Mouse (Mus musculus) kidney, adult 8-10 months (tissue): Measurements from ENCODE around the gene Srebf2.

ENCODE experiments used
- DNase-seq, 2 experiments: peaks; one replicate each; pipeline ENCODE4 v3.0.0; 2022

The Srebf2 gene

DNA sequence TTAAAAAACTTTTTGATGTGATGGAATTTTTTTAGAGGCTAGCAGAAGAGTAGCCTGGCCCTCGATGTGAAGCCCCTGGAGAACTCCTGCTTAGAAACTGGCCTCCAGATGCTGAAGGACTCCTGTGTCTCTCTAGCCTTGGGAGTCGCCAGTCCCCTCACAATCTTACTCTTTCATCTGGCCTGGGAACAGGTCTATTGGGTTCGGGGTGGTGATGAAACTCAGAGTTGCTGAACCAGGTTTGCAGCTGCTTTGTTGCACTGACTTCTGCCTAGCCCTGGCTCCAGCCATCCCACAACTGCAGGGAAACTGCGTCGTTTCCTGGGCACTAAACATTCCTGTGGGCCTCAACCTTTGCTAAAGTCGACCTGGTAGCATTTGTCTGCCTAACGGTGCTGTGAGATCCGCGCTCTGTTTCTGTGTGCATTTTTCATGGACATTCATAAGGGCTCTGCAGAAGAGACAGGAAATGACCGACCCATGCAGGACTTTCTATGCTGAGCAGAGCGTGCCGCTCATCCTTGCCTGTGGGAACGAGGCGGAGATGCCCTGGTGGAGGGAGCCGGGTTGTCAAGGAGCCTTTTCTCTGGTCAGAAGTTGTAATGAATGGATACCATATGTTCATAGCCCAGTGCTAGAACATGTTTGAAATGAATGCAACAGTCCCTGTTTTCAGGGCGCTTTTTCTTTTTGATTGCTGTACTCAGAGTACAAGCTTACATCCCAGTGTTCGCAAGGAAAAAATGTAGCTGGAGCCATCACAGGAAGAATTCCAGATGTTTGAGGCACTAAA, 11.5 kb downstream of the Srebf2 start:
- no peak for DNase-seq

DNA sequence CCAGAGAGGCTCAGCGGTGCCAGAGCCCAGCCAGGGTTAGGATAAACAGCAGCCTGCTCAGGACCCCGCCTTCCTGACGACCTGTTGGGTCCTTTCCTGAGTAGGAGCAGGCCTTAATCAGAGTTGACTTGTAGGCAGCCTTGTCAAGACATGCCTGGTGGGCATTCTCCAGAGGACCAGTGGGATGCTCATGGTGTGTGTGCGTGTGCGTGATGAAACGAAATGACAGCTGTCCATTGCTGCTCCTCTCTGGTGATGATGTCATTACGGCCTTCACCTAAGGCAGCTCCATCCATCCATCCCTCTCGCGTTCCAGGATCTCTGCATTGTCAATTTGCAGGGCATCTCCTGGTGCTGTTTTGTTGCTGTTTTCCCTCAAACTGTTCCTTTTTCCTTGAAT, 12.5 kb downstream of the Srebf2 start:
- DNase-seq = no peak

DNA sequence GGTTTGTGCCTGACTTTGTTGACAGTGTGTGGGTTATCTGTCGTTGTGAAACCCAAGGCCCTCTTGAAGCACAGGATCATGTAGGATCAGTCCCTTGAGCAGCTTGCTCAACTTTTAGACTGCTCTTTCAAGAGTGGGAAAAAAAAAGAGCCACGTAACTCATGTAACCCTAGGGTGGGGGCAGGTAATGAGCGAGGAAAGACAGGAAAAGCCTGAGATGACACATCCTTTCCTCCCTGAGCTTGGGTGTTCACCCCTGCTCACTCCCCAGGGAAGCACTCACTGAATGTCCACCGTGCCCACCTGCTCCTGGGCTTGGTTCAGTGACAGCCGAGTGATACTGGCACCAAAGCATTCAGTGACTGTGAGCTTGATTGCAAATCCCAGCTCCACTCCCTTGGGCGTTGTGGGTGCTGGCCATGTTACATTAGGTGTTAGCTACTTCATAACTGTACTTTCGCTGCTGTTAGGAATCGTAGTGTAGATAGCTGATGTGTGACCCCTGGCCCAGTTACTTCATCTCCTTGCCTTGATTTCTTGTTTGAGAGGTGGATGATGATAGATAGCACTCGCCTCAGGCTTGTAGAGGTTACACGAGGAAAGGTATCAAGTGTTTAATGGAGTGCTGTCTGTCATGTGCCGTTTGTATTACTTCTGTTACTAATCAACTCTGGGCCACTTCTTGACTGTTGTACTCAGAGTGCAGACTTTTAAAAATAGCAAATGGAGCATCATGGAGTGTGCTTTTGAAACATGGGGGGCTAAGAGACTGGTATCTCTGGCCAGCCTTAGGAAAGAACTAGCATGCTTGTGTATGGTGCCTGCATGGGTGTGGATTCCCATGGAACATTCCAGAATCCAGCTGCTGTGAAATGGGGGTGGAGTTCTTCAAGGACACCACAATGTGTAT, 14.0 kb downstream of the Srebf2 start:
- no peak for DNase-seq

DNA sequence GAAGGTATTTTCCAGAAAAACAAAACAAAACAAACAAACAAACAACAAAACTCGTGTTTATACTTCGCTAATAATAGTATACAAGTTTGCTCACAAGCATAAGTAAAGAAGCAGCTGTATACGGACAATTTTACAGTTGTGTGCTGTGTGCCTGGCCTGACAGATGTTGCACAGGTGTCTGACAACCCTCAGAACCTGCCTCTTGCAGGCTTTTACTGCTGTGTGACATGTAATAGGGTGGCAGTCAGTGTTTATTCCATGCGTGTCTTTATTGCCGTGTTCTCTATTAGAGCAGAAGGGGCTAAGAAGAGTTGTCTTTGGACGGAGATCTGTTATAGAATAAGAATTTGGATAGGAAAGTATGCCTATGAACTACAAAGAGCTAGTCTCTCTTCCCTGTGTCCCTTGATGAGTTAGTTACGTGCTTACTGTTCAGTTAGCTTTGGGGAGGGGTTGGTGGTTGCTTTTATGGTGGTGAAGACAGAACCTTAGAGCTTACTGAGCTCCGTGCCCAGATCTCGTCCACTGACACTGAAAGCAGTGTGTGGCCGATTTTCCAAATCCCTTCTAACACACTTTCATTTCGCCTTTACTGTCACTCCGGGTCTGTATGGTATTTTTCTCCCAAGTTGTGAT, 15.1 kb downstream of the Srebf2 start:
- DNase-seq = no peak

DNA sequence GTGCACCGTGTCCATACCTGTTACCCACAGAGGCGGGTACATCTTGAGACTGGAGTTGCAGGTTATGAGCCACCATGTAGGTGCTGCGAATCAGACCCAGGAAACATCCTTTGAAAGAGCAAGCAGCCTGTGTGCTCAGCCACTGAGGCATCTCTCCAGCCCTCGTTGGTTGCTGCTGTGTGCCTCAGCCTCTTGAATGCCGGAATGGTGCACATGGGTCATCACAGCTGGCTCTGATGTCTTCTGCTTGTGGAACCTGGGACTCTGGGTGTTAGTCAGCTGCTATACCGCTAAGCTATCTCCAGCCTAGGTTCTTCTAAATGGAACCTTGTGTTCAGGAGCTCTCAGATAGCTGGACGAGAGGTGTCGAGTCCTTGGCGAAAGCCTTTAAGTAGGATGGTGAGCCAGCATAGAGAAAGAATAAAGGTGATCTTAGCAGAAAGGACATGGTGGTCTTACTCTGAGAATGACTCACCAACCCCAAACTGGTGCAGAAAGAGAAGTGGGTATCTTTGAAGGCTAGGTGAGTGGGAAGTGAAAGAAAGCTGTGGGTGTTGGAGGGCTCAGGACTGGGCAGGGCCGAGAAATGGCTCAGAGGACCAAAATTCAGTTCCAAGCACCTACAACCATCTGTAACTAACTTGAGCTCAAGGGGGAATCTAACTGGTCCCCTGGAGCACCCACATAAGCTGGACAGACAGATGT, 16.5 kb downstream of the Srebf2 start:
- no peak for DNase-seq

DNA sequence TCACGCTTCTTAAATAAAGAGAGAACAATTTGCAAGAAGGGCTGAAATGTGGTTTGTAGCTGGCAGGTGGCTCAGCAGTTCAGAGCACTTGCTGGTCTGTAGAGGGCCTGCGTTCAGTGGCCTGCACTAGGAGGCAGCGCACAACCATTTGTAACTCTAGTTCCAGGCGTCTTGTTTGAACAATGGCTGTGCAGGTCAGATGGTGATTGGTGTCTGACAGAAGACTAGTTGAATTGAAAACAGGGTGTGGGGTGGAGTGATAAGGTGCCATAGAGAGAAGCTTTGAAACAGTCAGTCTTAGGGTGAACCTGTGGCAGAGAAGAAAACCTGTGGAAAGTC, 17.0 kb downstream of the Srebf2 start:
- no peak for DNase-seq

DNA sequence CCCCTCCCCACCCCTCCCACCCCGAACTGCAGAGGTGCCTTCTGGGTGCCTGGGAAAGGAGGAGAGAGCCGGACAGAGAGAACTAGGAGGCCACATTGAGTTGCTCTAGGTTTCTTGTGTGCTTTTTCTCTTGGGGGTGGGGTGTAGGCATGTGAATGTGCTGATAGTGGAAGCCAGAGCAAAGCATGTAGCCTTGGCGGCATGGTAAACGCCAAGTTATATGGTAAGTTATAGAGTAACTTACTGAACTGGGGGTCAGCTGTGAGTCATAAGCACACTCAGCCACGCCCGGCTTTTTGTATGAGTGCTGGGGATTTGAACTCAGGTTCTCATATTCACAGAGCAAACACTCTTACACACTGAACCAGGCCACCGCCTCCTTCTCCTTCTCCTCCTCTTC, 17.5 kb downstream of the Srebf2 start:
- DNase-seq = no peak

DNA sequence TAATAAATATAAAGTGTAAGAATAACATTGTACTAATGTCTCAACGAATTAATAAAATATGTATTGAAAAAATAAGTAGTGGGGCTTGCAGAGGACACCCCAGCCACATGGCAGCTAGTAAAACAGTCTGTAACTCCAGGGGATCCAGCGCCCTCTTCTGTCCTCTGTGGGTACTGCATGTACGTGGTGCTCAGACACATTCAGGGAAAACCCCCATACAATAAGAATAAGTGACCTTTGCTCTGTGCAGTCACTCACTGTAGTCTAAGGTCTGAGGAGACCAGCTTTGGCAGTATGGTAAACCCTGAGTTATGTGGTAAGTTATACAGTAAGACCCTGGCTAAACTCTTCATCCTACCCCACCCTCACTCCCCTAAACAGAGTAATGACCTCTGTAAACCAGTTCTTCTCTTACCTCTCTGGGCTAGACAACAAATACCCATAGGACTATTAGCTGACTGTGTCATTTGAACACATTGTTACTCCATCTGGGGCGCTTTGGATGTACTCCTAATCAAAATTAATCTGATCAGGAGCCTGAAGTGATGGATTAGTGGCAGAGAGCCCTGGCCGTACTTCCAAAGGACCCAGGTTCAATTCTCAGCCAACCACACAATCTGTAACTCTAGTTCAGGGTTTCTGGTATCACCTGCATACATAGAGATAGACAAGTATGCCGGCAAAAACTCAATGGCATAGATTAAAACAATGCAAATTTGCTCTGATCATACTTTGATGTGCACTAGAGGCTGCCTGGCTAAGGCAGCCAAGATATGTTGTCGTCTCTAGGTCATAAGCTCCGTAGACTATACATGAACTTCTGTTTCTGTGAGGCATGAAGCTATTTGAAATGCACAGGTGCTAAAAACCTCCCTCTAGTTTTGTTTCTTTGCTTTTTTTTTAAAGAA, 18.6 kb downstream of the Srebf2 start:
- peak; percentile 74 to 89 for DNase-seq

DNA sequence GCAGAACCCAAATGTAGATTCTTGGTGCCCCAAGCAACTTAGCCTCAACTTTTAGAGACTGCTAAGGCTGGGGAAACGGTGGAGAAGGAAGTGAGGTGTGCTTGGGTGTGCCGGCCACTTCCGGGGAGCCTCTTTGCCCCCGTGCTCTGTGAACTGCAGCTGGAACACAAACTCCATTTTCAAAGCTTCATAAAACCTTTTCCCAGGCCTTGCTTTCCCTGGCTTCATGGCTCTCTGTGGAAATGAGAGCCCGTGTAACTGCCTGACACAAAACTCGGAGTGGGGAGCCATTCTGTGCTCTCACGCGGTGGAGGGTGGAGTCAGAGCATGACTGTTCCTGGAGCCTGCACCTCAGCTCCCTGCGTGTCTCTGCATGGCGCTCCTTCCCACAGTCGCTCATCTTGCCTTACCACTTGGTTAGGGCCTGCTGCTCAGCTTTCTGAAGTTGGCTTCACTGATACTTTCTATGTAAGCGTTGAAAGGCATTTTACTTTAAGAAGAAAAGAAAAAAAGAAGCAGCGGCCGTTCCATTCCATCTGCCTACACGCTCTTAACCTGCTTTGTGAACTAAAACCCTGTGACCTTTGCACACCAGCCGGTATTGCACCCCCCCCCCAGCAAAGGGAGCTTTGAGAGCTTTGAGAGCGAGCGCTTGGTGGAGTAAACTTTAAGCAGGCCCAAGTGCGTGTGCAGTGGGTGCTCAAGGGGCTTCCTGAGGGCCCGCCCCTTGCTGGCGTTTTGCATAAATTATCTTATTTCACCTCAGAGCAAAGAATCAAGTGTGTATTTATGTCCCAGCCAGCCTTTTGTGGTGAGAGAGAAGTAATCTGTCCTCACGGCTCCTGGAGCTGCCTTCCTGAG, 19.5 kb downstream of the Srebf2 start:
- peak in 1 of 2 experiments; percentile 39 for DNase-seq

DNA sequence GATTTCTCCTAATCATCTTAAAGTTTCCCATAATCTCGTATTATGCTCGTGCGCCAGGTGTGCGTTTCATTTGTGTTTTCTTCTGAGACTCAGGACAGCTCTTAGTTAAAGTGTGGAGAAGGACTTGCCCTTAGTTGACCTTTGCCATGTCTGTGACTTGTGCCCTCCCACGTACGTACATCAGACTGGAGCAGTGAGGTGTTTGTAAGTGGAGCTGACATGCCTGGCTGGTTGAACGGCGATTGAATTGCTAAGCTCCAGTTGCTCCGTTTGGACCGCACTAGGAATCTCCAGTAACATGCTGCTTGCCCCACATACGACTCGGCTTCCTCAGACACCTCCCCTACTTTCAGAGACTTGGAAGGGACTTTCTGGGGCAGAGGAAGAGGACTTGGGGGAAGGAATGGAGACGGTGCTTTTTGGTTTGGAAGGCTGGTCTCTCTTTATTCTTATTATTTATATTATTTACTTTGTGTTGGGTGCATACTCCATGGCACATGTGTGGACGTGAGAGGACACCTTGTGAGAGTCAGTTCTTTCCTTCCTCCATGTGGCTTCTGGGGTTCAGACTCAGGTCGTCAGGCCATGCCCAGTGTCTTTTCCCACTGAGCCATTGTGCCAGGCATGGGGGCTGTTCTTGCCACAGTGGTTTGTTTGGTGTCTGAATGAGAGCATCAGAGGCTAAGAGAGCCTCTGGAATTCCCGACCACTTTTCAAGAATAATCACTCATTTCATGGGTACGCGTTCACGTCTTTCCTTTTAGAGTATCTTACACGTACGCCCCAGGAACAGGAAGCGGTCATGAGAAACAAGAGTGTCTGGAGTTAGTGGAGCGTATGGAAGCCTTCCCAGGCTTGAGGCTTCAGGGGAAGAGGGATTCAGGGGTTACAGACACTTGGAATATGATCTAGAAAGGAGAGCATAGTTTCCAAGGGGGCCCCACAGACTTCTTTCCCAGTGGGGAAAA, 20.5 kb downstream of the Srebf2 start:
- DNase-seq = peak; percentile 63 to 75

DNA sequence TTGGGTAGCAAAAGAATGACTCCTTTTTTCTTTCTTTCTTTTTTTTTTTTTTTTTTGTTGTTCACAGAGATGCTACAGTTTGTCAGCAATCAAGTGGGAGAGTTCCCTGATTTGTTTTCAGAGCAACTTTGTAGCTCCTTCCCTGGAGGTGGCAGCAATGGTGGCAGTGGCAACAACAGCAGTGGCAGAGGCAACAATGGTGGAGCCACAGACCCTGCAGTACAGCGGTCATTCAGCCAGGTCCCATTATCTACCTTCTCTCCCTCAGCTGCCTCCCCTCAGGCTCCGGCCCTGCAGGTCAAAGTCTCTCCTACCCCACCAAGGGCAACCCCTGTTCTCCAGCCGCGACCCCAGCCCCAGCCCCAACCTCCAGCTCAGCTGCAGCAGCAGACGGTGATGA, 22.7 kb downstream of the Srebf2 start:
- no peak for DNase-seq

DNA sequence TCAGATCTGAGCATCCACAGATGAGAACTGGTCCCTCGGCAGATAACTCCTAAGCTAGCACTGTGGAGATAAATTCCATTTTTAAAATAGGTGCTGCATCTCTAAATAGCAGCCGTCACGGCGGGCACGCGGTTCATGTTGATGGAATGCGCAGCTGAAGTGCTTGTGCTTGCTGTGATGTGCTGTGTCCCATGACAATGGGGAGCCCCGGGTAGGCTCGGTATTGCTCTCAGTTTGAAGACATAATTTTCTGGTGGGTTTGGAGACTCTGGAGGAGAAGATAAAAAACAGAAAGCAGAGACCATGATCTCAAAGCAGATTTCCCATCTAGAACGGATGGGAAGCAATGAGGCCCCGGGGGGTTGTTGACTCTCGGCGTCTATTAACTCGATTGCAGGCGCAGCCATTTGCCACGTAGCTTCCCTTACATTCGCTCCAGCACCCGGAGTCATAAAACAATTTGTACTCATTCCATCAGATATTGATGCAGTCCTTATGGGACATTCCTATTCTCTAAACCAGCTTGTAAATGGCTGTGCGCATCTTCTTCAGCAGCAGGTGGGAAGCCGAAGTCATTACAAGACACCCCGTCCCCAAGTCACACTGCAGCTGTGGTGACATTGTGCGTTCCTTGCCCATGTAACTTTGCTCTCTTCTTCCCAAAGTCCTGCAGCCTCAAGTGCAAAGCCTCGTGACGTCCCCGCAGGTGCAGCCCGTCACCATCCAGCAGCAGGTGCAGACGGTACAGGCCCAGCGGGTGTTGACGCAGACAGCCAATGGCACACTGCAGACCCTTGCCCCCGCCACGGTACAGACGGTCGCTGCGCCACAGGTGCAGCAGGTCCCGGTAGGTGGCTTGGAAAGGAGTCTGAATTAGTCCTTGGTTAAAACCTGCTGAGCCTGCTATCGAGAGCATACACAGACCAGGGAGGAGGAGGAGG, 23.7 kb downstream of the Srebf2 start:
- DNase-seq = no peak

DNA sequence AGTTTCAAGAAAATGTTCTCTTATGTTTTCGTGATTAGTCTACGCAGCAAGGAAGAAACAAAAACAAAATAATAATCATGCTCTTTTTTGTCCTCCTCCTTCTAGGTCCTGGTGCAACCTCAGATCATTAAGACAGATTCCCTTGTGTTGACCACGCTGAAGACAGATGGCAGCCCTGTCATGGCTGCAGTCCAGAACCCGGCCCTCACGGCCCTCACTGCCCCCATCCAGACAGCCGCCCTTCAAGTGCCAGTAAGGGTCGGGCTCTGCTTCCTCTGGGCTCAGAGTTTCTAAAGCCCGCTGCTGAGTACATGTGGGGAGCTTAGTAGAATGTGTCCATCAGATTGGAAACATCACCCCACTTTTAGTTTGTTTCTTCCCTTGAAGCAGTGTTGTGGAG, 25.7 kb downstream of the Srebf2 start:
- DNase-seq = no peak

DNA sequence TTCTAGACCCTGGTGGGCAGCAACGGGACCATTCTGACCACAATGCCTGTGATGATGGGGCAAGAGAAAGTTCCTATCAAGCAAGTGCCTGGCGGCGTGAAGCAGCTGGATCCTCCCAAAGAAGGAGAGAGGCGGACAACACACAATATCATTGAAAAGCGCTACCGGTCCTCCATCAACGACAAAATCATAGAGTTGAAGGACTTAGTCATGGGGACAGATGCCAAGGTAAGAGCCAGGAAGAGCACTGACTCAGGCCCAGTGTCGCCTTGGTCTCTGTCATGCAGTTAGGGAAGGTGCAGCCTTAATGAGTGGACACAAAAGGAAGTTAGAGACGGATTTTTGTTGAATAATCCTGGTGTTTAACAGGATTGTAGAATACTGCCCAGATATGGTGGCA, 28.1 kb downstream of the Srebf2 start:
- no peak for DNase-seq

DNA sequence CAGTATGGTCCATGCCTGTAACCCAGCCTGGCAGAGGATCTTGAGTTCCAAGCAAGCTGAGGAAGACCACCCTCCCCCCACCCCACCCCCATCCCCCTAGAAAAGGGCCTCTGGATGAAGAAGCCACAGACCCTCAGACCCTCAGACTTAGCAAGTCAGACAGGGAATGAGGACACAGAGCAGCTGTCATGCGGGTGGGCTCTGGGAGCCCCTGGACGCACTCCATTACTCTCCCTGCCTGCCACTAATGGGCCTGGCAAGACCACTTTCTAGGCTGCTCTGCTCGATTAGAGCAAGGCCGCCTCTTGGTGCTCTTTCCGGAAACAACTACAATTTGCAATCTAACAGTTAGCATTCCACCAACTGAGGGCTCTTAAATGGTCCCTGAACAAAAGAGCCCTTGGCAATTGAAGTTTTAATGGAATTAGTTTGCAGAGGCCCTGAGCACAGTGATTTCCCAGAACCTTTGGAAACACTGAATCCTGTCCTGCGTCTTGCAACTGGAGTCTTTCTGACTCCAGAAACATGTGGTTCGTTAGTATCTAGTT, 30.8 kb downstream of the Srebf2 start:
- DNase-seq = no peak

DNA sequence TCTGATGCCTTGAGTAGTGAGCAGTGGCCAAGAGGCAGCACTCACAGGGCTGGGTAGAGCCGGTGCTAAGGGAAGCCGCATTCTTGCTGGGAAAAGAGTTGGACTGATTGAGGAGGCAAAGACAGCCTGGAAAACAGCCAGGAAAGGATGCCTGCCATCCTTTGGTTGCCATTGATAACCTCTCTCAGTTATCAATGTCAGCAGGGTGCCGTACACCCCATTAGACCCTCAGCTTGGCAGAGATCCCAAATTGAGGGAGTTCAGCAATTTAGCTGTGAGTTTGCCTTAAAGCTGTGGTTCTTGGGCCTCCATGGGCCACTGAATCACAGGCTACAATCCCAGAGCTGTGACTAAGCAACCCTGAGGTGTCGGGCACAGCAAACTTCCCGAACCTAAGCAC, 34.1 kb downstream of the Srebf2 start:
- DNase-seq = no peak

DNA sequence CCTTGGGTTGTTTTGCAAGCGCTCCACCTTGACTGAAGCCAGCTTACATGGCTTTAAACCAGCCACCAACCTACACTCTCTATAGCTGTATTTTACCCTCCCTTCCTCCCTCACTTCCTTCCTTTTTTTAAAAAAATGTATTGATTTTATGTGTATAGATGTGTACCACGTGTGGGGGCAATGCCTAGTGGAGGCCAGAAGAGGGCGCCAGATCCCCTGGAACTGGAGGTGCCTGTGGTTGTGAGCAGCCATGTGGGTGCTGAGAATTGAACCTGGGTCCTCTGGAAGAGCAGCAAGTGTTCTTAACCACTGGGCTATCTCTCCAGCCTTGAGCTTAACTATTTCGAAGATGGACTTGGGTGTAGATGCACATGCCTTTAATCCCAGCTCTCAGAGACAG, 35.3 kb downstream of the Srebf2 start:
- no peak for DNase-seq

DNA sequence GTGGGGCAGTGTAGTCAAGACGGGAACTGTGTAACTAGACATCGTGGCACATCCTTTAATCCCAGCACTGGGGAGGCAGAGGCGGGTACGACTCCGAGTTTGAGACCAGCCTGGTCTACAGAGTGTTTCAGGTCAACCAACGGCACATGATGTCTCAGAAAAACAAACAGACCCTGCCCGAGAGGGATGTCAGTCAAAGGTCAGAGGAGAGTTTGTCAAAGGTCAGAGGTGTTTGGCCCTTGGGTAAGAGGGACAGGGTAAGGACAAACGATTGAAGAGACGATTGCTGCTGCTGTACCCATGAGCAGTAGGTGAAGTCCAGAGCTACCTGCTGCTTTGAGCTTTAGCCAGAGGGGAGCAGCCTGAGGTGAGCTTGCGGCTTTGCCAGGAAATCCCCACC, 36.6 kb downstream of the Srebf2 start:
- no peak for DNase-seq
